Mouse (Mus musculus) layer of hippocampus, postnatal 14 days (tissue): ENCODE data around the gene Crabp1. TPM values are rescaled to one million over a fixed set of nuclear protein-coding genes. Genes with fewer than 3 reads are reported as not detected.

ENCODE experiments used
- DNase-seq, 2 experiments: peaks; one replicate each; pipeline ENCODE4 v3.0.0; 2021 to 2022; ENCODE audit warnings: low spot score in 2 of 2, mixed read lengths in 1 of 2
- long read RNA-seq, 2 experiments: library from polyadenylated mRNA; stranded (forward); transcript quantifications; one replicate each; pipeline ENCODE4 v2.0.0; 2021
- total RNA-seq, 2 experiments: library from RNA; stranded (reverse); gene quantifications; 2 replicates each; pipeline ENCODE4 v1.2.3; 2021

Crabp1 gene
- total RNA-seq, result 1 to 10 TPM; 3.6 to 4.4 TPM
- long read RNA-seq, experiment 1, partial matches to known transcripts, result 0 of 1 reads
- long read RNA-seq, experiment 1, other reads (novel, unspliced or antisense), result 0 of 1 reads
- long read RNA-seq, experiment 2, transcript Crabp1-201 (4 exons, 802 nt), result major isoform, 5 of 5 reads
- long read RNA-seq, experiment 2, partial matches to known transcripts, result 0 of 5 reads
- long read RNA-seq, experiment 2, other reads (novel, unspliced or antisense), result 0 of 5 reads

GRCm38 (mm10) chr9:54764561-54765217 is at the start of gene Crabp1:
Crabp1 (plus strand) TSS chr9:54764748.
- DNase-seq, result no peak

DNA sequence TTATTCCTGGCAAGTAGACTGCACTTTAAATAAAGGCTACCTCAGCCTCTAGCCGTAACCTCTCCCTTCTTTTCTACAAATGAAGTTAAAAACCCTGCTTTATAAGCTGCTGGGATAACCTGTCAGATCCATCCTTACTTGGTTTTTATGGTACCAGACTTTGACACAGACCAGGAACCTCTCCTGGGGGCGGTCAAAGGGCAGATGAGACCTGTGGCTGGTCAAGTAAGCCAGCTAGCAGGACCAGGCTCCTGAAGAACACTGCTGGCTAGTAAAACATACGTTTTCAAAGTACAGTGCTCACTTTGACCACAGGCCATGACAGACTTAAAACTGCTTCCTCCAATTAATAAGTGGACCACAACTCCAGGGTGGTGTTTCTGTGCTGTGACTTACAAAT is 48.8 kb upstream of the Crabp1 start:
- no peak for DNase-seq

DNA sequence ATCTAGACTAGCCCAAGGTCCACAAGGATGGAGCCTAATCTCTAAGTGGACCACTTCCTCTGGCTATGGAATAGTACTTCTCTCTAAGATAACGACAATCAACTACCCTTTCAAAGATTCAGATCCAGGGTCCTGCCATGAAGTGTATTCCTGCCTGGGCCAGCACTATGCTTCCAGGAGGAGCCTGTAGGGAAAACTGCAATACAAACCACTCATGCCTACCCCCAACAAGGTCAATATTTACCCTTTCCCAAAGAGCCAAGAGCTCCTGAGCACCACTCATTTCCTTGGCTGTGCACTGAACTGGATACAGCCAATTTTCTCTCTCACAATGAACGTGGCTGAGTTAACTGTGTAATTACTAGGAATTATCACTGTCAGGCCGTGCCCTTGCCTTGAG is 47.0 kb upstream of the Crabp1 start:
- DNase-seq, result no peak

DNA sequence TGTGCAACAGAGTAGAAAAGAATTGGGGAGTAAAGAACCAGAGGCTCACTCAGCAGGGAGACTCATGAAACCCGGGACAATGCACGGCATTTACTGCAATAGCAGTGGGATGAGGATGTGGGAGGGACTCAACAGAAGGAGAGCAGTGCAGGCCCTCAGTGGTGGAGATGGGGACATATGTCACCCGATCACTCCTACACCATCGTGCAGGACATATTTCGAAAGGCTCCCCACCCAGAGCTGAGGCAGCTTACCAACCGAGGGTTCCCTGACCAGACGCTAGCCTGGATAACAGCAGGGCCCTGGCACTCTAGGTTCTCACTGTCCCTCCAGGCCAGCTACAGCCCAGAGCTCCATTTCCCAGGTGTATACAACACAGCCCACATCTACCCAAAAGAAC is 42.4 kb upstream of the Crabp1 start:
- no peak for DNase-seq

- no peak for DNase-seq
Measured at GRCm38 (mm10) chr9:54722596-54722995, 42.0 kb upstream of the Crabp1 start.

DNA sequence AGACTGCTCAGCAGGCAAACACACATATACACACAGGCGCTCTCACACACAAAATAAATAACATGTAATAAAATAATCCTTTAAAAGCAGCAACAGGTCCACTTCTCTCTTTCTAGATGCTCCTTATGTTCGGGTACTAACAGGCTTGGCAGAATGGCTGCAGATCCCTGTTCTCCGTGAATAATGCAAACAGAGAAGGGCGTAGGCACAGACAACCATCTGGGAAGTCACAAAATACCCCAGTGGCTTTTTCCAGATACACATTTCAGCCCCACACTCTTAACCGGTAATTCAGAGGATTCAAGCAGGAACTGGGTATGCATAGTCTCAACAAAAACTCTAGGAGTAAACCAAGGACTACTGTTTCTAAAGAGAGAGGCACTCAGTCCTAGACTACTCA is 38.2 kb upstream of the Crabp1 start:
- no peak for DNase-seq

- no peak for DNase-seq
Measured at GRCm38 (mm10) chr9:54732122-54732521, 32.4 kb upstream of the Crabp1 start.

- DNase-seq, result peak; percentile 96 to 98
Measured at GRCm38 (mm10) chr9:54733921-54734638, 30.5 kb upstream of the Crabp1 start, which contains the start of gene Wdr61. Wdr61 (minus strand) TSS chr9:54734519.

- DNase-seq, result no peak
Measured at GRCm38 (mm10) chr9:54734639-54735252, 29.8 kb upstream of the Crabp1 start.

- peak in 1 of 2 experiments; percentile 24 for DNase-seq
Measured at GRCm38 (mm10) chr9:54736284-54736701, 28.3 kb upstream of the Crabp1 start.

DNA sequence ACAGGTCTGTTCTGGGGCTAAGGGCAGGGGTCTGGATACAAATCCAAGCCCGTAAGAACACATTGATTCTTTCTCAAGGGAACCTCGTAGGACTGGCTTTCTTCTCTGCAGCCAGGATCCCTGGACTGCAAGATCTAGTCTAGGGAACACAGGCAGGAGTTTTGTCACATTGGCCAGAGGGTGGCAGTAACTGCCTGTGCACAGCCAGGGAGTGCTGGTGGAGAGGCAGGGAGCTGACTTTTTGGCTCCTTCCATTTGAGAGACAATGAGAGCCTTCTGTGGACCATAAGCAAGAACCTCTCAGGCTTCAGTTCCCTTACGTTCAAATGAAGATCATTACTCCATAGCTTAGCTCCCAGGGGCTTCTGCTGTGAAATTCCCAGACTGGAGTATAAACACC is 26.2 kb upstream of the Crabp1 start:
- DNase-seq, result peak; percentile 52 to 76

DNA sequence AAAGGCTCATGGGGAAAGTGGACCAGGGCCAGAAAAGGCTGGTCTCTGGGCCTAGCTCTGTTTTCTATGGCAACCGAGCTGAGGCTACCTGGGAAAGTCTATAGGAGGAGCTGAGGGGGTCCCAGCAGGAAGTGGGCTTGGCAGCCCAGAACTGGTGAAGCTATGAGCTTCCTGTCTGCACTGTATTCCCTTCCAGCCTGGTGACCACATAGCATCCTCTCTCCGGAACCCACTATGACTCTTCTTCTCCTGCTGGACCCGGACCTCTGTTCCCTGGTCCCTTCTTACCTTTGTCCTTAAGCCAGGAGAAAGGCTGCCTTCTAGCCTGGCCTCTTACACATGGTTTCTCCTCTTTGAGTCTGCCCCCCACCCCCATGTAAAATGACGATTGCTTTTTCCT is 20.7 kb upstream of the Crabp1 start:
- DNase-seq, result no peak

GRCm38 (mm10) chr9:54745740-54746370 is 18.7 kb upstream of the Crabp1 start:
- DNase-seq, result no peak

GRCm38 (mm10) chr9:54750215-54750981 is 14.2 kb upstream of the Crabp1 start:
- no peak for DNase-seq

- DNase-seq, result no peak
Measured at GRCm38 (mm10) chr9:54751684-54752083, 12.9 kb upstream of the Crabp1 start.

DNA sequence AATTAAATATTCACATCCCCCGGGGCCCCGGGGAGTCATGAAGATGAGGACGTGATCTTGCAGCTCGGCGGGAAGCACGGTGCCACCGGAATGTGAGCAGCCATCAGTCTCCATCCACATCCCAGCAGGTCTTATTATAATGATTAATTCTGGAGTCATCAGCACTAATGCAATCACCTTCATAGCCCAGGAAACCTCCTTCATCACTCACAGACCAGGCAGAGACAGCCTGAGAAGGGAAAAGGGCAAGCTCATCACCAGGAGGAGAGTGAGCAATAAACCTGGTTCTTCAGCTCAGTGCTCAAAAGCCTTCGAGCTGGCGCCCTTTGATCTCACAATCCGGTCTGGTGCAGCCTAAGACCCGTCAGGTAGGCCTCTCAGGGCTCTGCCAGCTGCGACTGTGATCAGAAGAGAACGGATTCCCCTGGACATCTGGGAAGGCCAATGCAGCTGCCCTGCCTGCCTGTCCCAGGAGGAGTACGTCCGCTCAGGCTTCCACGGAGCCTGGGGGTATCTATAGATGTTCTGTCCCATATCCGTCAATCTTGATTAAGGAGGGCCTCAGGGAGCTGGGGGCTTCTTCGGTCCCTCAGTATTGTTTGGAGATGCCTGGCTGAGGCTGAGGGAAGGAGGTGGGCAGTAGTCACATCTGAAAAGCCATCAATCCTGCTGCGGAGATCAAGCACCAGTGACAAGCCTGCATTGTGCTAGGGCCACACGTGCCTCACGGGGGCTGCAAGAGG is 12.2 kb upstream of the Crabp1 start:
- no peak for DNase-seq

DNA sequence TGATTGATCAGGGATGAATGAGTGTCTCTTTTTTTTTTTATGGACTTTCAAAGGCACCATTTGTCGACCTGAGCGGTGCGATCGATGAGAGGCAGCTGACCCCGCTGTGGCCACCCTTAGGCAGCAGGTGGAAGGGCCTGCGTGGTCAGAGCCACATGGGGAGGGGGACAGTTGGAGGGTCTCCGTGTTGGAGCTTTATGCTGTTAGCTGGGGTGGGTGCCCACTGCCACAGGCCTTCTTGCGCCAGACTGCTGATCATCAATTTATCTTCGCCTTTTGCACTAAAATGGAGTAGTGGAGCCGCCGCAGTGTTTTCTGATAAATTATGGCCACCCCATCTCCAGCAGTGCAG is 11.6 kb upstream of the Crabp1 start:
- DNase-seq, result no peak

DNA sequence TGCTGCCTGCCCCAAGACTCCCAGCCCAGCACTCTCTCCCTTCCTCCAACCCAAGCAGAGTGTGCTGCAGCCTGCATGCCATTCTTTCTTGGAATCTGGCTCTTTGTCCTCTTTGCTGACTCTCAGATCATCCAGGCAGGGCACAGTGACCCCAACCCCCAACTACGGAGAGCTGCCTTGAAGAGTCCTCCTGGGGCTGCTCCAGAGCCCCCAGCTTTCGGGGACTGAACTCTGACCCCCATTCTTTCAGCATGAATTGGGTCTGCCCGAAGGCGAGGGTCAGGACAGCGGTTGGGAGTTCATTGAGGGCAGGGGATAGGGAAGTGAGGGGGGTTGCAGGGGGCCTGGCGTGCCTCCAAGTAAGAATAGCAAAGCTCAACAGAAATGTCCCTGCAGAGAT is 5.0 kb upstream of the Crabp1 start:
- DNase-seq, result no peak

DNA sequence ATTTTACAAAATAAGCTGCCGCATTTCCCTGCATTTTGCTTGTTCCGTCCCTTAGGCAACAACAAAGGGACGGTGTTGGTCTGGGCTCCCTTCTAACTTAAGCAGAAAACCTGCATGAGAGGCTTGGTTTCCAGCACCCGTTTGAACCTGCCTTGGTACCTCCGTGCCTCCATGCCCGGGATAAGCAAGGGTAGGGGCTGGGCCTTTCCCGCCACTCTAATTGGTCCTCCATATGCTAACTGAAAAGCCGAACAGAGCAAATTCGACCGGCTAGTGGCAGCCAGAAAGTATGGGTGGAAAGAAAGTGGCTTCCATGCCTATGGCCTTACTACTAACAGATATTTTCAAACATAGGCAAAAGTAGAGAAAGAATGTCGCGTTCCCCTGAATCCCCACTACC is 457 bp upstream of the Crabp1 start:
- no peak for DNase-seq
